Mouse (Mus musculus) limb, embryonic 14.5 days (tissue): Measurements from ENCODE around the gene Sectm1a. TPM values are rescaled to one million over a fixed set of nuclear protein-coding genes. Genes with fewer than 3 reads are reported as not detected.

Source experiments
- ATAC-seq: fragments of 200-750 bp; cut with Nextera tagmentation; 2 replicates; pipeline ENCODE4 v1.8.0; 2017; ENCODE audit warnings: low read depth, moderate number of reproducible peaks, moderate TSS enrichment; ENCODE audit not compliant: low FRiP score
- DNase-seq: peaks from one replicate; pipeline ENCODE4 v3.0.0-alpha.2; 2015; ENCODE audit warnings: low spot score
- H3K27ac ChIP-seq: fragments of 300-500 bp; sonication (generic); replicated peaks from 2 replicates; pipeline ENCODE4 v1.5.1; 2014; ENCODE audit warnings: low read depth, mild to moderate bottlenecking, low read length, moderate library complexity, mixed read lengths
- H3K27me3 ChIP-seq: fragments of 300-500 bp; sonication (generic); 2 replicates; pipeline ENCODE4 v1.6.1; 2014; ENCODE audit warnings: low read length, mixed read lengths; ENCODE audit not compliant: control insufficient read depth, insufficient read depth
- H3K36me3 ChIP-seq: fragments of 300-500 bp; sonication (generic); 2 replicates; pipeline ENCODE4 v1.6.1; 2014; ENCODE audit warnings: mild to moderate bottlenecking, low read length, moderate library complexity, mixed read lengths; ENCODE audit not compliant: control insufficient read depth, insufficient read depth
- H3K4me1 ChIP-seq: fragments of 300-500 bp; sonication (generic); 2 replicates; pipeline ENCODE4 v1.6.1; 2014; ENCODE audit warnings: antibody characterized with exemption, low read length, mixed read lengths; ENCODE audit not compliant: control insufficient read depth, insufficient read depth
- H3K4me2 ChIP-seq: fragments of 300-500 bp; sonication (generic); replicated peaks from 2 replicates; pipeline ENCODE4 v1.6.1; 2014; ENCODE audit warnings: low read depth, mild to moderate bottlenecking, low read length, moderate library complexity; ENCODE audit not compliant: severe bottlenecking
- H3K4me3 ChIP-seq: fragments of 300-500 bp; sonication (generic); replicated peaks from 2 replicates; pipeline ENCODE4 v1.5.1; 2014; ENCODE audit warnings: low read length
- H3K9ac ChIP-seq: fragments of 300-500 bp; sonication (generic); 2 replicates; pipeline ENCODE4 v1.6.1; 2014; ENCODE audit warnings: mild to moderate bottlenecking, low read depth, low read length, moderate library complexity; ENCODE audit not compliant: severe bottlenecking
- H3K9me3 ChIP-seq: fragments of 300-500 bp; sonication (generic); 2 replicates; pipeline ENCODE4 v1.6.1; 2016; ENCODE audit warnings: low read length; ENCODE audit not compliant: control insufficient read depth
- POLR2A ChIP-seq: fragments of 200-500 bp; IDR thresholded peaks from 2 replicates; pipeline ENCODE4 v1.8.0; 2012; ENCODE audit warnings: inconsistent platforms, mild to moderate bottlenecking, moderate library complexity, borderline replicate concordance; ENCODE audit not compliant: insufficient read depth, insufficient read length; ENCODE audit errors: extremely low read depth
- WGBS: fragments of 180-500 bp; shearing (Covaris S2); extraction: QIAGEN DNeasy Blood & Tissue Kit; methylation state at CpG from one replicate; pipeline ENCODE4 v1.1.7; 2014; 5-methylcytosine and 5-hydroxymethylcytosine counted together
- polyA plus RNA-seq, 2 experiments: library from polyadenylated mRNA; depleted of rRNA in 1 of 2; stranded (reverse) in 1 of 2; unstranded in 1 of 2; fragments of >200 nt; fragmentation: Nextera tagmentation in 1 of 2; extraction: Ambion mirVana in 1 of 2; gene quantifications; 2 replicates each; pipeline versions ENCODE4 v1.2.1 to v1.2.3; 2012 to 2014

Sectm1a gene
- polyA plus RNA-seq, 2 experiments: 1.2 to 1.3 TPM

DNA sequence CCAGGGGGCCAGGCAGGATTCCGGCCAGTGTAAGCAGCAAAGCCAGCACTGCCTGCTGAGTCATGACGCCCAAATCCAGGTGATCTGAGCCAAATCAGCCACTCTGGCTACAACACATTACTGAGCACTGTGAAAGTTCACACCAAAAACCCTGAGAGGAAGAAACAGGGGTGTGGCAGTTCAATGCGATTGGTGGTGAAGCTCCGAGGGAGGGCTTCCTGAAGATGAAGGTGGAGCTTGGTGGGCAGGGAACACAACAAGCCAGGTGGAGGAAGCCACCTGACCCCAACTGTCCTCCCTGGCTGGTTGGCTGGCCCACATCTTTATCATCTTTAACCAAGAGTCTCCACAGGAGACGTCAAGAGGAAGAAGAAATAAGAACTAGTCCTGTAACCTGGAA is 41.7 kb downstream of the Sectm1a start, which contains the start of gene Cd7:
Cd7 (minus strand) TSS at position 117 of the 400 bp plus-strand sequence.
- H3K9ac ChIP-seq: no peak within 1 kb of the TSS
- no peak for TF ChIP-seq POLR2A
- no peaks in the 10 kb centered on the region for H3K4me1 ChIP-seq
- H3K4me2 ChIP-seq: no peak within 1 kb of the TSS
- no peak within 1 kb of the TSS for H3K4me3 ChIP-seq
- H3K27ac ChIP-seq: no peak within 1 kb of the TSS
- H3K27me3 ChIP-seq: no peaks in the 10 kb centered on the region
- H3K36me3 ChIP-seq: no peaks in the 10 kb centered on the region
- H3K9me3 ChIP-seq: no peaks in the 10 kb centered on the region
- DNase-seq (no peak), ATAC-seq (no peak)
- WGBS: 65% methylated on average over 5 of the region's 5 CpGs

GRCm38 (mm10) chr11:121038366-121039240 is 42.4 kb downstream of the Sectm1a start:
- no peaks in the 10 kb centered on the region for H3K9me3 ChIP-seq
- H3K27ac ChIP-seq: no peak overlapping the region
- no peaks in the 10 kb centered on the region for H3K27me3 ChIP-seq
- ATAC-seq: no peak
- 85% methylated on average over 11 of the region's 11 CpGs for WGBS
- no peak overlapping the region for H3K4me3 ChIP-seq
- TF ChIP-seq POLR2A: no peak
- DNase-seq: no peak
- no peak overlapping the region for H3K9ac ChIP-seq
- H3K4me1 ChIP-seq: no peaks in the 10 kb centered on the region
- H3K36me3 ChIP-seq: no peaks in the 10 kb centered on the region
- H3K4me2 ChIP-seq: no peak overlapping the region

DNA sequence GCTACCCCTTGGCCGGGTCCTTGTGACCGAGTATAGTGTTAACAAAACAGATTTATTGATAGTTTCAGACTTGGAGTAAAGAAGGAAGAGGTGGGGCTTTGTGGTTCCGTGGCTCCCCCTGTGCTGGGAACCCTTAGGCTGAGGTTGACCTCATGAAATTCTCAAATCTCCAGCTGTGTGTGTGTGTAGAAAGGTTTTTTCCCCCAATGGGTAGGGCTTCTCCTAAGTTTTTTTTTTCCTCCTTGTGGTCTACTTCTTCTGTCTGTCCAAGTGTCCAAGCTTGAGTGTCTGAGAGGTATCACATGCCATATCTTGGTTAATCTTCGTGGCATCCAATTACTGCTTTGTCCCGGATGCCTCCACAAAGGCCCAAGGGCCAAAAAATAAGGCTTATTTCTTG is 47.9 kb downstream of the Sectm1a start:
- H3K4me3 ChIP-seq: no peak overlapping the region
- no peaks in the 10 kb centered on the region for H3K4me1 ChIP-seq
- H3K9ac ChIP-seq: no peak overlapping the region
- H3K27ac ChIP-seq: no peak overlapping the region
- H3K4me2 ChIP-seq: no peak overlapping the region
- no peaks in the 10 kb centered on the region for H3K27me3 ChIP-seq
- no peak for TF ChIP-seq POLR2A
- no peaks in the 10 kb centered on the region for H3K36me3 ChIP-seq
- 76% methylated on average over 5 of the region's 5 CpGs for WGBS
- no peaks in the 10 kb centered on the region for H3K9me3 ChIP-seq
- DNase-seq (no peak), ATAC-seq (no peak)

GRCm38 (mm10) chr11:121027259-121027658 is 53.8 kb downstream of the Sectm1a start:
- Histone ChIP-seq H3K27me3 (no peaks in the 10 kb centered on the region), H3K9me3 (no peaks in the 10 kb centered on the region), H3K36me3 (no peaks in the 10 kb centered on the region), H3K4me1 (no peaks in the 10 kb centered on the region), H3K9ac (no peak overlapping the region), H3K4me2 (no peak overlapping the region), H3K4me3 (no peak overlapping the region), H3K27ac (no peak overlapping the region)
- TF ChIP-seq POLR2A: no peak
- 88% methylated on average over 7 of the region's 7 CpGs for WGBS
- no peak for DNase-seq
- no peak for ATAC-seq

DNA sequence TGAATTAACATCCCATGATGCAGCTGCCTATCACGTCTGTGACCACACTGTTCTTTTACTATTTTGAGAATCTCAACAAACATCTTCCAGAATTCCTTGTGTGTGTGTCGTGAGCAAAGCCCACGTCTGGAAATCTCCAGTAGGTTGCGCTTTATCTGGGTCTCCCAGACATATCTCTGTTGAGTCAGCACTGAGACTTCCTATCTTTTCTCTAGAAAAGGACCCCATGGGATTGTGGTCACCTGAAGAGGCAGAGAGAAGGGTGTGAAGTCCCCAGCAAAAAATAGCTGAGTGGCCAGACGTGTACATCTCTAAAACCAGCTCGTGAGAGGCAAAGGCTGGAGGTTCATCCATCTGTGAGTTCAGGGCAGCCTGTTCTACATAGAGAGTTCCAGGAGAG is 56.9 kb downstream of the Sectm1a start:
- 68% methylated on average over 6 of the region's 6 CpGs for WGBS
- TF ChIP-seq POLR2A: no peak
- H3K27me3 ChIP-seq: no peaks in the 10 kb centered on the region
- no peak overlapping the region for H3K4me2 ChIP-seq
- H3K4me1 ChIP-seq: no peaks in the 10 kb centered on the region
- no peak overlapping the region for H3K9ac ChIP-seq
- no peak overlapping the region for H3K4me3 ChIP-seq
- no peak overlapping the region for H3K27ac ChIP-seq
- ATAC-seq (no peak), DNase-seq (no peak)
- no peaks in the 10 kb centered on the region for H3K9me3 ChIP-seq
- no peaks in the 10 kb centered on the region for H3K36me3 ChIP-seq

DNA sequence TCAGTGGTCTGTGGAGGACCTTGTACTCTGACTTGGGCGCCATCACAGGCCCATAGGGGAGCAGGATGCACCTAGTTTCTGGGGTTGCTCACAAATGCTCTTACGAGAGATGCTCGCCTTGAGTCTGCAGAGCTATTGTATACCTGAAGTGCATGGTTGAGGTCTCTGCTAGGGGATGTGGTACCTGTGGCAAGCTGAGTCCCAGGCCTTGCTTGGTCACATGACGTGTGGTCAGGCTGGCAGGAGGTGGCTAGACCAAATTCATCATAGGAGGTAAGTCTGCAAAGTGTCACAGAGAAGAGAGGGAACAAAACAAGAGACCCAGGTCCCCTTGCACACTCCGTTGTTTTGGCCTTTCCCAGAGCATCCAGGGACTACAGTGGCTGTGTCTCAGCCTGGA is 61.5 kb downstream of the Sectm1a start:
- Histone ChIP-seq H3K4me1 (no peaks in the 10 kb centered on the region), H3K9me3 (no peaks in the 10 kb centered on the region), H3K4me3 (no peak overlapping the region), H3K36me3 (no peaks in the 10 kb centered on the region), H3K4me2 (no peak overlapping the region), H3K27ac (no peak overlapping the region), H3K27me3 (no peaks in the 10 kb centered on the region), H3K9ac (no peak overlapping the region)
- 83% methylated on average over 5 of the region's 5 CpGs for WGBS
- TF ChIP-seq POLR2A: no peak
- no peak for DNase-seq
- ATAC-seq: no peak
